Mouse (Mus musculus): ENCODE data around the gene Ccdc187. TPM values are rescaled to one million over a fixed set of nuclear protein-coding genes. Genes with fewer than 3 reads are reported as not detected.

Gene Ccdc187
- polyA plus RNA-seq, 1 experiment from 2014 or later: not detected

GRCm38 (mm10) chr2:26300161-26300807 is 5.9 kb upstream of the Ccdc187 start:
- H3K9ac ChIP-seq (ENCODE audit: low read depth, low read length): peak overlapping the region; percentile 2; the same call in 1 of the 2 replicates
- H3K4me1 ChIP-seq (replicated peaks; ENCODE audit: control insufficient read depth, insufficient read depth, low read length): peaks cover 3% of the 10 kb centered on the region; the same call in 1 of the 2 replicates
- no peak overlapping the region for H3K27ac ChIP-seq (ENCODE audit: low read depth, low read length)
- no peaks in the 10 kb centered on the region for H3K36me3 ChIP-seq (ENCODE audit: control insufficient read depth, insufficient read depth, low read length)
- peaks cover 9% of the 10 kb centered on the region for H3K27me3 ChIP-seq (replicated peaks; ENCODE audit: control insufficient read depth, insufficient read depth, low read length)
- no peak overlapping the region for H3K4me2 ChIP-seq
- DNase-seq (ENCODE audit: low spot score): no peak
- no peaks in the 10 kb centered on the region for H3K9me3 ChIP-seq (ENCODE audit: control insufficient read depth, low read length)
- no peak for ATAC-seq (replicated peaks; ENCODE audit: low FRiP score)
- H3K4me3 ChIP-seq (ENCODE audit: low read depth, low read length): no peak overlapping the region
- 52% methylated on average over 5 of the region's 5 CpGs for WGBS

GRCm38 (mm10) chr2:26299336-26299735 is 5.0 kb upstream of the Ccdc187 start:
- Histone ChIP-seq H3K4me3 (ENCODE audit: low read depth, low read length) (no peak overlapping the region), H3K9me3 (ENCODE audit: control insufficient read depth, low read length) (no peaks in the 10 kb centered on the region), H3K4me2 (no peak overlapping the region), H3K9ac (ENCODE audit: low read depth, low read length) (no peak overlapping the region), H3K36me3 (ENCODE audit: control insufficient read depth, insufficient read depth, low read length) (no peaks in the 10 kb centered on the region), H3K4me1 (replicated peaks; ENCODE audit: control insufficient read depth, insufficient read depth, low read length) (peaks cover 3% of the 10 kb centered on the region; the same call in 1 of the 2 replicates), H3K27ac (ENCODE audit: low read depth, low read length) (no peak overlapping the region), H3K27me3 (replicated peaks; ENCODE audit: control insufficient read depth, insufficient read depth, low read length) (peaks cover 9% of the 10 kb centered on the region)
- 57% methylated on average over 7 of the region's 7 CpGs for WGBS
- DNase-seq (ENCODE audit: low spot score) (no peak), ATAC-seq (replicated peaks; ENCODE audit: low FRiP score) (no peak)

- Histone ChIP-seq H3K4me3 (ENCODE audit: low read depth, low read length) (no peak overlapping the region), H3K9me3 (ENCODE audit: control insufficient read depth, low read length) (no peaks in the 10 kb centered on the region), H3K27ac (ENCODE audit: low read depth, low read length) (no peak overlapping the region), H3K36me3 (ENCODE audit: control insufficient read depth, insufficient read depth, low read length) (no peaks in the 10 kb centered on the region), H3K4me1 (replicated peaks; ENCODE audit: control insufficient read depth, insufficient read depth, low read length) (peaks cover 3% of the 10 kb centered on the region; the same call in 1 of the 2 replicates), H3K27me3 (replicated peaks; ENCODE audit: control insufficient read depth, insufficient read depth, low read length) (peaks cover 9% of the 10 kb centered on the region), H3K4me2 (no peak overlapping the region), H3K9ac (ENCODE audit: low read depth, low read length) (no peak overlapping the region)
- 28% methylated on average over 4 of the region's 4 CpGs for WGBS
- ATAC-seq (replicated peaks; ENCODE audit: low FRiP score) (no peak), DNase-seq (ENCODE audit: low spot score) (no peak)
Observed at GRCm38 (mm10) chr2:26298856-26299230, 4.5 kb upstream of the Ccdc187 start.

GRCm38 (mm10) chr2:26298208-26298855 is 4.0 kb upstream of the Ccdc187 start:
- H3K9ac ChIP-seq (ENCODE audit: low read depth, low read length): no peak overlapping the region
- no peak overlapping the region for H3K27ac ChIP-seq (ENCODE audit: low read depth, low read length)
- peaks cover 9% of the 10 kb centered on the region for H3K27me3 ChIP-seq (replicated peaks; ENCODE audit: control insufficient read depth, insufficient read depth, low read length)
- ATAC-seq (replicated peaks; ENCODE audit: low FRiP score): no peak
- H3K9me3 ChIP-seq (ENCODE audit: control insufficient read depth, low read length): no peaks in the 10 kb centered on the region
- no peak overlapping the region for H3K4me2 ChIP-seq
- no peak for DNase-seq (ENCODE audit: low spot score)
- H3K4me1 ChIP-seq (replicated peaks; ENCODE audit: control insufficient read depth, insufficient read depth, low read length): peaks cover 3% of the 10 kb centered on the region; the same call in 1 of the 2 replicates
- 15% methylated on average over 10 of the region's 10 CpGs for WGBS
- H3K36me3 ChIP-seq (ENCODE audit: control insufficient read depth, insufficient read depth, low read length): no peaks in the 10 kb centered on the region
- no peak overlapping the region for H3K4me3 ChIP-seq (ENCODE audit: low read depth, low read length)

GRCm38 (mm10) chr2:26296606-26297195 is 2.3 kb upstream of the Ccdc187 start:
- Histone ChIP-seq H3K4me2 (no peak overlapping the region), H3K36me3 (ENCODE audit: control insufficient read depth, insufficient read depth, low read length) (no peaks in the 10 kb centered on the region), H3K4me1 (replicated peaks; ENCODE audit: control insufficient read depth, insufficient read depth, low read length) (peaks cover 3% of the 10 kb centered on the region; the same call in 1 of the 2 replicates), H3K4me3 (ENCODE audit: low read depth, low read length) (no peak overlapping the region), H3K9ac (ENCODE audit: low read depth, low read length) (no peak overlapping the region), H3K27me3 (replicated peaks; ENCODE audit: control insufficient read depth, insufficient read depth, low read length) (peaks cover 9% of the 10 kb centered on the region), H3K27ac (ENCODE audit: low read depth, low read length) (no peak overlapping the region), H3K9me3 (ENCODE audit: control insufficient read depth, low read length) (no peaks in the 10 kb centered on the region)
- ATAC-seq (replicated peaks; ENCODE audit: low FRiP score) (no peak), DNase-seq (ENCODE audit: low spot score) (no peak)
- WGBS: 42% methylated on average over 6 of the region's 6 CpGs

GRCm38 (mm10) chr2:26290133-26290532 is 4.2 kb downstream of the Ccdc187 start:
- H3K9ac ChIP-seq (ENCODE audit: low read depth, low read length): no peak overlapping the region
- no peak overlapping the region for H3K4me2 ChIP-seq
- H3K27ac ChIP-seq (ENCODE audit: low read depth, low read length): no peak overlapping the region
- no peaks in the 10 kb centered on the region for H3K4me1 ChIP-seq (replicated peaks; ENCODE audit: control insufficient read depth, insufficient read depth, low read length)
- no peaks in the 10 kb centered on the region for H3K36me3 ChIP-seq (ENCODE audit: control insufficient read depth, insufficient read depth, low read length)
- no peak for ATAC-seq (replicated peaks; ENCODE audit: low FRiP score)
- 72% methylated on average over 5 of the region's 5 CpGs for WGBS
- no peak for DNase-seq (ENCODE audit: low spot score)
- no peaks in the 10 kb centered on the region for H3K9me3 ChIP-seq (ENCODE audit: control insufficient read depth, low read length)
- no peaks in the 10 kb centered on the region for H3K27me3 ChIP-seq (replicated peaks; ENCODE audit: control insufficient read depth, insufficient read depth, low read length)
- no peak overlapping the region for H3K4me3 ChIP-seq (ENCODE audit: low read depth, low read length)

GRCm38 (mm10) chr2:26286391-26286790 is 8.0 kb downstream of the Ccdc187 start:
- H3K9me3 ChIP-seq (ENCODE audit: control insufficient read depth, low read length): no peaks in the 10 kb centered on the region
- H3K27ac ChIP-seq (ENCODE audit: low read depth, low read length): no peak overlapping the region
- DNase-seq (ENCODE audit: low spot score) (no peak), ATAC-seq (replicated peaks; ENCODE audit: low FRiP score) (no peak)
- no peaks in the 10 kb centered on the region for H3K36me3 ChIP-seq (ENCODE audit: control insufficient read depth, insufficient read depth, low read length)
- no peak overlapping the region for H3K4me2 ChIP-seq
- no peaks in the 10 kb centered on the region for H3K27me3 ChIP-seq (replicated peaks; ENCODE audit: control insufficient read depth, insufficient read depth, low read length)
- no peak overlapping the region for H3K9ac ChIP-seq (ENCODE audit: low read depth, low read length)
- H3K4me1 ChIP-seq (replicated peaks; ENCODE audit: control insufficient read depth, insufficient read depth, low read length): no peaks in the 10 kb centered on the region
- 64% methylated on average over 7 of the region's 7 CpGs for WGBS
- no peak overlapping the region for H3K4me3 ChIP-seq (ENCODE audit: low read depth, low read length)

GRCm38 (mm10) chr2:26285804-26286203 is 8.6 kb downstream of the Ccdc187 start:
- WGBS: 64% methylated on average over 7 of the region's 7 CpGs
- Histone ChIP-seq H3K9ac (ENCODE audit: low read depth, low read length) (no peak overlapping the region), H3K27me3 (replicated peaks; ENCODE audit: control insufficient read depth, insufficient read depth, low read length) (0 out of 2 replicates have a peak, but pooled peaks cover 3% of the 10 kb centered on the region), H3K27ac (ENCODE audit: low read depth, low read length) (no peak overlapping the region), H3K9me3 (ENCODE audit: control insufficient read depth, low read length) (no peaks in the 10 kb centered on the region), H3K4me1 (replicated peaks; ENCODE audit: control insufficient read depth, insufficient read depth, low read length) (no peaks in the 10 kb centered on the region), H3K4me3 (ENCODE audit: low read depth, low read length) (no peak overlapping the region), H3K4me2 (no peak overlapping the region), H3K36me3 (ENCODE audit: control insufficient read depth, insufficient read depth, low read length) (no peaks in the 10 kb centered on the region)
- ATAC-seq (replicated peaks; ENCODE audit: low FRiP score) (no peak), DNase-seq (ENCODE audit: low spot score) (no peak)

Measured in liver, embryonic 11.5 days (tissue).